23 mouse cellular contexts compared by ENCODE assay signal in genomic region chr5:31023254-31023653, GRCm38 (mm10). TPM values are rescaled to one million over a fixed set of nuclear protein-coding genes. Genes with fewer than 3 reads are reported as not detected.
DNase-seq lines count a peak whose midpoint lies in the region; ATAC-seq and TF ChIP-seq lines count a peak whose summit lies in the region.
"Had no signal": no experiment of that assay in that cellular context is flagged by ENCODE, and none has a peak within 500 bp of the region (broad histone marks: within the 10 kb centered on the region; RNA-seq: fewer than 3 reads in every experiment).

No protein-coding gene starts in this region.

- WGBS in forebrain, embryonic 10.5 days, result 2% methylated on average over 4 of the region's 4 CpGs
- 0% methylated on average over 4 of the region's 4 CpGs for WGBS in forebrain, embryonic 11.5 days
- 10% methylated on average over 3 of the region's 4 CpGs for WGBS in limb, embryonic 11.5 days
- WGBS in limb, embryonic 10.5 days, result 26% methylated on average over 4 of the region's 4 CpGs
- WGBS in embryonic facial prominence, embryonic 10.5 days, result 3% methylated on average over 4 of the region's 4 CpGs
- 40% methylated on average over 3 of the region's 4 CpGs for WGBS in stomach, postnatal 0 days

- peak overlapping the region; percentile 66; the same call in 1 of the 2 replicates for H3K27ac ChIP-seq in forebrain, embryonic 10.5 days
- no peak overlapping the region for H3K27ac ChIP-seq in forebrain, embryonic 11.5 days (ENCODE audit: low read depth, low read length)
- H3K27ac ChIP-seq in limb, embryonic 11.5 days (replicated peaks; ENCODE audit: low read depth, low read length), result no peak overlapping the region
- H3K27ac ChIP-seq in limb, embryonic 10.5 days, result no peak overlapping the region
- H3K27ac ChIP-seq in embryonic facial prominence, embryonic 10.5 days (replicated peaks), result no peak overlapping the region; the same call in 1 of the 2 replicates
- H3K27ac ChIP-seq in stomach, postnatal 0 days (replicated peaks), result no peak overlapping the region
- H3K27ac ChIP-seq: forebrain, embryonic 13.5 days; neural tube, embryonic 12.5 days had no signal

- no peak for TF ChIP-seq CTCF in stomach, postnatal 0 days (IDR thresholded peaks at IDR 0.05; ENCODE audit: low read depth)

- H3K9ac ChIP-seq in forebrain, embryonic 11.5 days (ENCODE audit: low read length), result no peak overlapping the region
- no peak overlapping the region for H3K9ac ChIP-seq in limb, embryonic 11.5 days (ENCODE audit: low read length)
- H3K9ac ChIP-seq in stomach, postnatal 0 days (ENCODE audit: low read length), result no peak overlapping the region
- H3K9ac ChIP-seq: forebrain, embryonic 13.5 days; heart, embryonic 12.5 days; limb, embryonic 12.5 days; neural tube, embryonic 12.5 days had no signal

- ATAC-seq in forebrain, embryonic 11.5 days (replicated peaks; ENCODE audit: low FRiP score), result no peak
- ATAC-seq in limb, embryonic 11.5 days (ENCODE audit: insufficient number of reproducible peaks, low FRiP score, low TSS enrichment, low read depth), result peak; percentile 65
- ATAC-seq in stomach, postnatal 0 days (ENCODE audit: low FRiP score, low TSS enrichment), result no peak
- no peak for ATAC-seq in erythroid progenitor cell, adult 5-6 weeks (replicated peaks; ENCODE audit: low FRiP score, poor library complexity, severe bottlenecking)
- ATAC-seq: forebrain, embryonic 13.5 days; hindbrain, embryonic 16.5 days; intestine, embryonic 16.5 days; lung, postnatal 0 days had no signal

- H3K36me3 ChIP-seq in forebrain, embryonic 10.5 days (replicated peaks), result no peaks in the 10 kb centered on the region
- no peaks in the 10 kb centered on the region for H3K36me3 ChIP-seq in forebrain, embryonic 11.5 days (ENCODE audit: control insufficient read depth, insufficient read depth, low read length)
- no peaks in the 10 kb centered on the region for H3K36me3 ChIP-seq in limb, embryonic 11.5 days (ENCODE audit: control insufficient read depth, insufficient read depth, low read length)
- H3K36me3 ChIP-seq in limb, embryonic 10.5 days, result no peaks in the 10 kb centered on the region
- no peaks in the 10 kb centered on the region for H3K36me3 ChIP-seq in embryonic facial prominence, embryonic 10.5 days (replicated peaks)
- no peaks in the 10 kb centered on the region for H3K36me3 ChIP-seq in stomach, postnatal 0 days (ENCODE audit: control insufficient read depth, insufficient read depth, low read length)
- H3K36me3 ChIP-seq: heart, embryonic 12.5 days; limb, embryonic 12.5 days; neural tube, embryonic 12.5 days had no signal

- TF ChIP-seq EP300 in stomach, postnatal 0 days (optimal IDR thresholded peaks at IDR 0.05), result no peak

- no peak for DNase-seq in forebrain, embryonic 10.5 days (ENCODE audit: extremely low spot score, low spot score)
- no peak for DNase-seq in forebrain, embryonic 11.5 days (ENCODE audit: low spot score)
- peak; percentile 27 for DNase-seq in limb, embryonic 11.5 days (ENCODE audit: low spot score)
- DNase-seq in limb, embryonic 10.5 days (ENCODE audit: low spot score), result no peak
- peak; percentile 14 for DNase-seq in embryonic facial prominence, embryonic 10.5 days (ENCODE audit: low spot score)
- DNase-seq in mesoderm, embryonic 11.5 days (ENCODE audit: low read depth, low spot score), result peak; percentile 20
- DNase-seq in stomach, postnatal 0 days (ENCODE audit: low spot score), result no peak
- DNase-seq: cerebellum, adult 9-10 months; heart, adult 11 months; heart, postnatal 36 days; thymus, postnatal 36 days had no signal

- peaks cover 20% of the 10 kb centered on the region for H3K4me1 ChIP-seq in forebrain, embryonic 10.5 days
- peaks cover 2% of the 10 kb centered on the region; the same call in 1 of the 2 replicates for H3K4me1 ChIP-seq in forebrain, embryonic 11.5 days (replicated peaks; ENCODE audit: control insufficient read depth, insufficient read depth, low read length)
- 0 out of 2 replicates have a peak, but pooled peaks cover 2% of the 10 kb centered on the region for H3K4me1 ChIP-seq in limb, embryonic 11.5 days (ENCODE audit: control insufficient read depth, insufficient read depth, low read length)
- H3K4me1 ChIP-seq in limb, embryonic 10.5 days, result no peaks in the 10 kb centered on the region; the same call in 1 of the 2 replicates
- peaks cover 6% of the 10 kb centered on the region for H3K4me1 ChIP-seq in embryonic facial prominence, embryonic 10.5 days
- H3K4me1 ChIP-seq in stomach, postnatal 0 days (replicated peaks; ENCODE audit: control insufficient read depth, insufficient read depth), result no peaks in the 10 kb centered on the region
- H3K4me1 ChIP-seq: forebrain, embryonic 13.5 days; neural tube, embryonic 12.5 days had no signal

- H3K27me3 ChIP-seq in forebrain, embryonic 10.5 days (ENCODE audit: poor library complexity, severe bottlenecking), result no peaks in the 10 kb centered on the region
- no peaks in the 10 kb centered on the region for H3K27me3 ChIP-seq in forebrain, embryonic 11.5 days (ENCODE audit: control insufficient read depth, insufficient read depth, low read length)
- no peaks in the 10 kb centered on the region for H3K27me3 ChIP-seq in limb, embryonic 11.5 days (ENCODE audit: control insufficient read depth, insufficient read depth, low read length)
- H3K27me3 ChIP-seq in limb, embryonic 10.5 days (ENCODE audit: low read depth, poor library complexity, severe bottlenecking), result no peaks in the 10 kb centered on the region
- H3K27me3 ChIP-seq in embryonic facial prominence, embryonic 10.5 days (replicated peaks; ENCODE audit: low read depth, poor library complexity, severe bottlenecking), result no peaks in the 10 kb centered on the region
- H3K27me3 ChIP-seq in stomach, postnatal 0 days (ENCODE audit: control insufficient read depth, insufficient read depth, low read length), result no peaks in the 10 kb centered on the region
- H3K27me3 ChIP-seq: forebrain, embryonic 13.5 days; heart, embryonic 12.5 days; limb, embryonic 12.5 days; neural tube, embryonic 12.5 days had no signal

- no peak overlapping the region for H3K4me2 ChIP-seq in forebrain, embryonic 11.5 days (ENCODE audit: low read depth, low read length, severe bottlenecking)
- no peak overlapping the region for H3K4me2 ChIP-seq in limb, embryonic 11.5 days (ENCODE audit: low read depth, severe bottlenecking)
- H3K4me2 ChIP-seq in stomach, postnatal 0 days (replicated peaks; ENCODE audit: low read depth), result no peak overlapping the region
- H3K4me2 ChIP-seq: forebrain, embryonic 13.5 days; heart, embryonic 12.5 days; limb, embryonic 12.5 days; neural tube, embryonic 12.5 days had no signal

- H3K4me3 ChIP-seq in forebrain, embryonic 10.5 days, result no peak overlapping the region
- no peak overlapping the region for H3K4me3 ChIP-seq in forebrain, embryonic 11.5 days (ENCODE audit: low read depth, low read length)
- H3K4me3 ChIP-seq in limb, embryonic 11.5 days (ENCODE audit: low read depth, low read length), result no peak overlapping the region
- no peak overlapping the region for H3K4me3 ChIP-seq in limb, embryonic 10.5 days
- no peak overlapping the region for H3K4me3 ChIP-seq in embryonic facial prominence, embryonic 10.5 days
- H3K4me3 ChIP-seq in stomach, postnatal 0 days (ENCODE audit: low read depth, low read length), result no peak overlapping the region
- H3K4me3 ChIP-seq: forebrain, embryonic 13.5 days; heart, embryonic 12.5 days; limb, embryonic 12.5 days; neural tube, embryonic 12.5 days had no signal

- no peaks in the 10 kb centered on the region for H3K9me3 ChIP-seq in forebrain, embryonic 10.5 days
- H3K9me3 ChIP-seq in forebrain, embryonic 11.5 days (ENCODE audit: control insufficient read depth, low read length), result no peaks in the 10 kb centered on the region
- H3K9me3 ChIP-seq in limb, embryonic 11.5 days (ENCODE audit: control insufficient read depth, low read length), result no peaks in the 10 kb centered on the region
- H3K9me3 ChIP-seq in limb, embryonic 10.5 days (replicated peaks), result no peaks in the 10 kb centered on the region
- no peaks in the 10 kb centered on the region for H3K9me3 ChIP-seq in embryonic facial prominence, embryonic 10.5 days
- H3K9me3 ChIP-seq in stomach, postnatal 0 days (ENCODE audit: control insufficient read depth, low read length), result no peaks in the 10 kb centered on the region
- H3K9me3 ChIP-seq: forebrain, embryonic 13.5 days; heart, embryonic 12.5 days; limb, embryonic 12.5 days; neural tube, embryonic 12.5 days had no signal

RNA-seq across cellular contexts. Expression of gene Atraid, which starts 24.9 kb away (rescaled TPM):
- polyA plus RNA-seq in forebrain, embryonic 10.5 days (2016; fragmentation: Nextera tagmentation; extraction: Ambion mirVana), result 71.5 and 74.8 TPM in 2 replicates
- 81.8 and 86.4 TPM in 2 replicates for polyA plus RNA-seq in forebrain, embryonic 11.5 days (2014; fragmentation: Nextera tagmentation; extraction: Ambion mirVana)
- 75.0 and 83.9 TPM in 2 replicates for polyA plus RNA-seq in limb, embryonic 11.5 days (2014; fragmentation: Nextera tagmentation; extraction: Ambion mirVana)
- polyA plus RNA-seq in limb, embryonic 10.5 days (2016; fragmentation: Nextera tagmentation; extraction: Ambion mirVana), result 51.8 and 69.7 TPM in 2 replicates
- 60.2 and 64.8 TPM in 2 replicates for polyA plus RNA-seq in embryonic facial prominence, embryonic 10.5 days (2016; fragmentation: Nextera tagmentation; extraction: Ambion mirVana)
- 192 and 197 TPM in 2 replicates for polyA plus RNA-seq in stomach, postnatal 0 days (2015; fragmentation: Nextera tagmentation; extraction: Ambion mirVana)
- total RNA-seq in erythroid progenitor cell, adult 5-6 weeks (2015; ENCODE audit: low replicate concordance), result 38.6 and 49.9 TPM in 2 replicates
- total RNA-seq in erythroid progenitor cell, adult 5-6 weeks (2017; ENCODE audit: low replicate concordance), result 15.1 and 16.0 TPM in 2 replicates

RNA-seq across cellular contexts. Expression of gene Slc5a6, which starts 25.5 kb away (rescaled TPM):
- polyA plus RNA-seq in forebrain, embryonic 10.5 days (2016; fragmentation: Nextera tagmentation; extraction: Ambion mirVana), result 10.7 and 12.7 TPM in 2 replicates
- polyA plus RNA-seq in forebrain, embryonic 11.5 days (2014; fragmentation: Nextera tagmentation; extraction: Ambion mirVana), result 10.8 and 10.9 TPM in 2 replicates
- 8.0 and 8.6 TPM in 2 replicates for polyA plus RNA-seq in limb, embryonic 11.5 days (2014; fragmentation: Nextera tagmentation; extraction: Ambion mirVana)
- 10.4 and 10.8 TPM in 2 replicates for polyA plus RNA-seq in limb, embryonic 10.5 days (2016; fragmentation: Nextera tagmentation; extraction: Ambion mirVana)
- polyA plus RNA-seq in embryonic facial prominence, embryonic 10.5 days (2016; fragmentation: Nextera tagmentation; extraction: Ambion mirVana), result 9.9 and 12.2 TPM in 2 replicates
- polyA plus RNA-seq in stomach, postnatal 0 days (2015; fragmentation: Nextera tagmentation; extraction: Ambion mirVana), result 4.2 TPM in 2 replicates
- total RNA-seq in erythroid progenitor cell, adult 5-6 weeks (2015; ENCODE audit: low replicate concordance), result not detected in 2 replicates
- total RNA-seq in erythroid progenitor cell, adult 5-6 weeks (2017; ENCODE audit: low replicate concordance), result not detected in 2 replicates

RNA-seq across cellular contexts. Expression of gene Cad, which starts 31.3 kb away (rescaled TPM):
- polyA plus RNA-seq in forebrain, embryonic 10.5 days (2016; fragmentation: Nextera tagmentation; extraction: Ambion mirVana), result 76.4 and 79.3 TPM in 2 replicates
- polyA plus RNA-seq in forebrain, embryonic 11.5 days (2014; fragmentation: Nextera tagmentation; extraction: Ambion mirVana), result 44.3 and 55.4 TPM in 2 replicates
- 33.7 and 36.1 TPM in 2 replicates for polyA plus RNA-seq in limb, embryonic 11.5 days (2014; fragmentation: Nextera tagmentation; extraction: Ambion mirVana)
- polyA plus RNA-seq in limb, embryonic 10.5 days (2016; fragmentation: Nextera tagmentation; extraction: Ambion mirVana), result 63.1 and 71.3 TPM in 2 replicates
- 64.6 and 71.3 TPM in 2 replicates for polyA plus RNA-seq in embryonic facial prominence, embryonic 10.5 days (2016; fragmentation: Nextera tagmentation; extraction: Ambion mirVana)
- 4.9 and 6.1 TPM in 2 replicates for polyA plus RNA-seq in stomach, postnatal 0 days (2015; fragmentation: Nextera tagmentation; extraction: Ambion mirVana)
- 19.3 and 24.9 TPM in 2 replicates for total RNA-seq in erythroid progenitor cell, adult 5-6 weeks (2015; ENCODE audit: low replicate concordance)
- total RNA-seq in erythroid progenitor cell, adult 5-6 weeks (2017; ENCODE audit: low replicate concordance), result 3.5 and 11.3 TPM in 2 replicates

RNA-seq across cellular contexts. Expression of gene Tcf23, which starts 54.8 kb away (rescaled TPM):
- polyA plus RNA-seq in forebrain, embryonic 10.5 days (2016; fragmentation: Nextera tagmentation; extraction: Ambion mirVana), result not detected in 2 replicates
- polyA plus RNA-seq in forebrain, embryonic 11.5 days (2014; fragmentation: Nextera tagmentation; extraction: Ambion mirVana), result not detected in 2 replicates
- not detected in 2 replicates for polyA plus RNA-seq in limb, embryonic 11.5 days (2014; fragmentation: Nextera tagmentation; extraction: Ambion mirVana)
- not detected in 2 replicates for polyA plus RNA-seq in limb, embryonic 10.5 days (2016; fragmentation: Nextera tagmentation; extraction: Ambion mirVana)
- polyA plus RNA-seq in embryonic facial prominence, embryonic 10.5 days (2016; fragmentation: Nextera tagmentation; extraction: Ambion mirVana), result not detected in 2 replicates
- polyA plus RNA-seq in stomach, postnatal 0 days (2015; fragmentation: Nextera tagmentation; extraction: Ambion mirVana), result 4.3 and 4.5 TPM in 2 replicates
- not detected in 2 replicates for total RNA-seq in erythroid progenitor cell, adult 5-6 weeks (2015; ENCODE audit: low replicate concordance)
- total RNA-seq in erythroid progenitor cell, adult 5-6 weeks (2017; ENCODE audit: low replicate concordance), result not detected in 2 replicates
- total RNA-seq: common myeloid progenitor, adult 5-6 weeks; layer of hippocampus, postnatal 10 days; megakaryocyte progenitor cell, adult 5-6 weeks; monocyte, adult 5-6 weeks had no signal
- polyA plus RNA-seq: forebrain, embryonic 13.5 days; hindbrain, embryonic 16.5 days; limb, embryonic 12.5 days; neural tube, embryonic 12.5 days had no signal

Comparison
In these comparisons a context has a peak if more than half of its experiments do, and no peak if none do; other contexts are left out.
1. DNase-seq: peak in limb, embryonic 11.5 days (single experiment), embryonic facial prominence, embryonic 10.5 days (single experiment) and mesoderm, embryonic 11.5 days (single experiment); none in forebrain, embryonic 10.5 days (single experiment), forebrain, embryonic 11.5 days (single experiment), limb, embryonic 10.5 days (single experiment) and stomach, postnatal 0 days (single experiment).